In genomic region chr10:68013137-68013536, GRCm38 (mm10) we compare ENCODE assay signal across 9 mouse cellular contexts. TPM values are rescaled to one million over a fixed set of nuclear protein-coding genes. Genes with fewer than 3 reads are reported as not detected.
DNase-seq lines count a peak whose midpoint lies in the region; ATAC-seq and TF ChIP-seq lines count a peak whose summit lies in the region.
"Had no signal": no experiment of that assay in that cellular context is flagged by ENCODE, and none has a peak within 500 bp of the region (broad histone marks: within the 10 kb centered on the region; RNA-seq: fewer than 3 reads in every experiment).

No protein-coding gene starts in this region.

- no peaks in the 10 kb centered on the region for H3K79me3 ChIP-seq in C2C12 (ENCODE audit: low read depth)

- H3K4me1 ChIP-seq in heart, embryonic 12.5 days (replicated peaks): peaks cover 16% of the 10 kb centered on the region
- H3K4me1 ChIP-seq in liver, embryonic 11.5 days (replicated peaks; ENCODE audit: control insufficient read depth, insufficient read depth, low read length): no peaks in the 10 kb centered on the region
- no peaks in the 10 kb centered on the region for H3K4me1 ChIP-seq in forebrain, embryonic 14.5 days (ENCODE audit: control insufficient read depth, insufficient read depth, low read length)
- H3K4me1 ChIP-seq: limb, embryonic 12.5 days had no signal

- no peak overlapping the region for H3K4me3 ChIP-seq in heart, embryonic 12.5 days
- no peak overlapping the region for H3K4me3 ChIP-seq in C2C12 (ENCODE audit: insufficient read depth, poor library complexity, severe bottlenecking)
- H3K4me3 ChIP-seq in liver, embryonic 11.5 days (ENCODE audit: low read depth, low read length): no peak overlapping the region
- no peak overlapping the region for H3K4me3 ChIP-seq in forebrain, embryonic 14.5 days (ENCODE audit: low read depth, low read length)
- H3K4me3 ChIP-seq: limb, embryonic 12.5 days had no signal

- 72% methylated on average over 2 of the region's 2 CpGs for WGBS in heart, embryonic 12.5 days
- WGBS in liver, embryonic 11.5 days: 88% methylated on average over 2 of the region's 2 CpGs
- 80% methylated on average over 2 of the region's 2 CpGs for WGBS in forebrain, embryonic 14.5 days

- no peaks in the 10 kb centered on the region for H3K79me2 ChIP-seq in C2C12 (ENCODE audit: control insufficient read depth, insufficient read depth)

- peaks cover 21% of the 10 kb centered on the region for H3K36me3 ChIP-seq in heart, embryonic 12.5 days
- peaks cover 12% of the 10 kb centered on the region for H3K36me3 ChIP-seq in C2C12 (ENCODE audit: control insufficient read depth, insufficient read depth)
- no peaks in the 10 kb centered on the region for H3K36me3 ChIP-seq in liver, embryonic 11.5 days (ENCODE audit: control insufficient read depth, insufficient read depth, low read length)
- peaks cover 6% of the 10 kb centered on the region; the same call in 1 of the 2 replicates for H3K36me3 ChIP-seq in forebrain, embryonic 14.5 days (ENCODE audit: control insufficient read depth, insufficient read depth, low read length)

- H3ac ChIP-seq in C2C12 (ENCODE audit: control insufficient read depth, insufficient read length, low read depth): no peak overlapping the region

- no peaks in the 10 kb centered on the region for H3K27me3 ChIP-seq in heart, embryonic 12.5 days (replicated peaks)
- H3K27me3 ChIP-seq in C2C12 (ENCODE audit: control insufficient read depth, insufficient read depth, insufficient read length): no peaks in the 10 kb centered on the region
- H3K27me3 ChIP-seq in liver, embryonic 11.5 days (replicated peaks; ENCODE audit: control insufficient read depth, insufficient read depth, low read length): no peaks in the 10 kb centered on the region
- no peaks in the 10 kb centered on the region for H3K27me3 ChIP-seq in forebrain, embryonic 14.5 days (replicated peaks; ENCODE audit: control insufficient read depth, insufficient read depth, low read length)
- H3K27me3 ChIP-seq: limb, embryonic 12.5 days had no signal

- H3K9ac ChIP-seq in heart, embryonic 12.5 days: no peak overlapping the region
- H3K9ac ChIP-seq in liver, embryonic 11.5 days (ENCODE audit: low read depth, low read length): no peak overlapping the region
- no peak overlapping the region for H3K9ac ChIP-seq in forebrain, embryonic 14.5 days (ENCODE audit: low read length)
- H3K9ac ChIP-seq: limb, embryonic 12.5 days had no signal

- TF ChIP-seq CTCF in C2C12 (IDR thresholded peaks at IDR 0.05; ENCODE audit: control insufficient read depth, insufficient read depth, insufficient read length): peak; percentile 66

- peak; percentile 24 to 53 for DNase-seq in heart, adult 18-20 months
- peak; percentile 30 for DNase-seq in adipocyte (ENCODE audit: low spot score)
- DNase-seq in liver, embryonic 11.5 days (ENCODE audit: low spot score): no peak
- peak; percentile 14 to 47 for DNase-seq in spleen, adult 18-20 months
- no peak for DNase-seq in right cerebral cortex, postnatal 4 days
- DNase-seq in forebrain, embryonic 14.5 days (ENCODE audit: low spot score): no peak

- no peak overlapping the region for H3K27ac ChIP-seq in heart, embryonic 12.5 days (ENCODE audit: poor library complexity, severe bottlenecking)
- H3K27ac ChIP-seq in liver, embryonic 11.5 days (ENCODE audit: low read depth, low read length): no peak overlapping the region
- no peak overlapping the region for H3K27ac ChIP-seq in forebrain, embryonic 14.5 days (ENCODE audit: low read depth, low read length)
- H3K27ac ChIP-seq: limb, embryonic 12.5 days had no signal

- peaks cover 9% of the 10 kb centered on the region for H3K9me3 ChIP-seq in heart, embryonic 12.5 days (replicated peaks)
- no peaks in the 10 kb centered on the region for H3K9me3 ChIP-seq in liver, embryonic 11.5 days (ENCODE audit: control insufficient read depth, low read length)
- no peaks in the 10 kb centered on the region for H3K9me3 ChIP-seq in forebrain, embryonic 14.5 days (replicated peaks; ENCODE audit: control insufficient read depth, low read length)
- H3K9me3 ChIP-seq: limb, embryonic 12.5 days had no signal

- no peak for ATAC-seq in heart, embryonic 12.5 days (ENCODE audit: insufficient number of reproducible peaks, low FRiP score)
- 0 out of 2 replicates have a peak, but pooled peaks have one; percentile 26 for ATAC-seq in liver, embryonic 11.5 days (replicated peaks; ENCODE audit: low FRiP score)
- no peak for ATAC-seq in forebrain, embryonic 14.5 days

- H3K4me2 ChIP-seq in heart, embryonic 12.5 days: no peak overlapping the region
- H3K4me2 ChIP-seq in liver, embryonic 11.5 days: no peak overlapping the region
- H3K4me2 ChIP-seq in forebrain, embryonic 14.5 days (ENCODE audit: low read length): no peak overlapping the region
- H3K4me2 ChIP-seq: limb, embryonic 12.5 days had no signal

TF ChIP-seq in C2C12, 6 proteins besides CTCF, POLR2A, EP300 and RAD21:
- no peak for TF ChIP-seq CEBPB (IDR thresholded peaks at IDR 0.05; ENCODE audit: low read depth)

RNA-seq across cellular contexts. Expression of gene Rtkn2, which starts 33.8 kb away (rescaled TPM):
- total RNA-seq in heart, adult 18-20 months (2021): under 1 TPM; 0.22 to 0.41 TPM
- polyA plus RNA-seq in heart, embryonic 12.5 days (2016; fragmentation: Nextera tagmentation; extraction: Ambion mirVana): 7.4 and 7.9 TPM in 2 replicates
- polyA plus RNA-seq in C2C12 (2012; fragmentation: generic; extraction: Trizol): 9.5 TPM
- 4.9 and 5.7 TPM in 2 replicates for polyA plus RNA-seq in liver, embryonic 11.5 days (2014; fragmentation: Nextera tagmentation; extraction: Ambion mirVana)
- 11.1 and 11.2 TPM in 2 replicates for polyA plus RNA-seq in forebrain, embryonic 14.5 days (2014; fragmentation: Nextera tagmentation; extraction: Ambion mirVana)

Comparison
In these comparisons a context has a peak if more than half of its experiments do, and no peak if none do; other contexts are left out.
1. DNase-seq: peak in heart, adult 18-20 months (2 of 2), adipocyte (single experiment) and spleen, adult 18-20 months (2 of 2); none in liver, embryonic 11.5 days (single experiment), right cerebral cortex, postnatal 4 days (single experiment) and forebrain, embryonic 14.5 days (single experiment).